Comparison of ENCODE assay signal across 15 mouse cellular contexts in genomic region chr10:92073873-92074390, GRCm38 (mm10).
A peak's percentile ranks its signal among the peaks of the same experiment; 100 is the strongest.
DNase-seq lines count a peak whose midpoint lies in the region; ATAC-seq and TF ChIP-seq lines count a peak whose summit lies in the region.
"Had no signal": no experiment of that assay in that cellular context is flagged by ENCODE, and none has a peak within 500 bp of the region (broad histone marks: within the 10 kb centered on the region; RNA-seq: fewer than 3 reads in every experiment).

No protein-coding gene starts in this region.

- no peaks in the 10 kb centered on the region for H3K27me3 ChIP-seq in lung, postnatal 0 days (replicated peaks; ENCODE audit: insufficient read depth, low read length)
- H3K27me3 ChIP-seq in forebrain, embryonic 16.5 days (replicated peaks; ENCODE audit: control insufficient read depth, insufficient read depth, low read length): no peaks in the 10 kb centered on the region; the same call in 1 of the 2 replicates
- no peaks in the 10 kb centered on the region for H3K27me3 ChIP-seq in midbrain, embryonic 11.5 days (ENCODE audit: control insufficient read depth, insufficient read depth, low read length)
- H3K27me3 ChIP-seq: liver, embryonic 13.5 days had no signal

- no peak overlapping the region for H3K4me3 ChIP-seq in lung, postnatal 0 days (ENCODE audit: low read depth, low read length)
- H3K4me3 ChIP-seq in forebrain, embryonic 16.5 days (replicated peaks; ENCODE audit: low read length): no peak overlapping the region
- no peak overlapping the region for H3K4me3 ChIP-seq in midbrain, embryonic 11.5 days (ENCODE audit: low read depth, low read length)
- no peak overlapping the region for H3K4me3 ChIP-seq in left cerebral cortex, adult 2 months
- H3K4me3 ChIP-seq: liver, embryonic 13.5 days had no signal

- no peak overlapping the region for H3K9ac ChIP-seq in lung, postnatal 0 days (replicated peaks; ENCODE audit: low read depth)
- H3K9ac ChIP-seq in forebrain, embryonic 16.5 days (replicated peaks; ENCODE audit: low read depth, low read length): no peak overlapping the region
- 0 out of 2 replicates have a peak overlapping the region, but pooled peaks have one; percentile 12 for H3K9ac ChIP-seq in midbrain, embryonic 11.5 days (ENCODE audit: low read length)
- H3K9ac ChIP-seq: liver, embryonic 13.5 days had no signal

- peak; percentile 12 for DNase-seq in lung, postnatal 0 days (ENCODE audit: low spot score)
- no peak for DNase-seq in lung, postnatal 10 days
- peak; percentile 89 for DNase-seq in midbrain, embryonic 11.5 days (ENCODE audit: low spot score, missing footprints)
- DNase-seq in left cerebral cortex, adult 2 months (ENCODE audit: extremely low spot score in 1 of 2, low spot score in 2 of 2): no peak
- no peak for DNase-seq in heart, postnatal 10 days
- DNase-seq in urinary bladder, adult 18-20 months (ENCODE audit: low spot score in 2 of 2): no peak
- DNase-seq: cerebellum, postnatal 25 days; heart, adult 18-20 months; left cerebral cortex, postnatal 4 days; liver, embryonic 13.5 days; lung, postnatal 14 days; thymus, postnatal 25 days had no signal

- TF ChIP-seq EP300 in lung, postnatal 0 days (IDR thresholded peaks at IDR 0.05): no peak

- H3K36me3 ChIP-seq in lung, postnatal 0 days (ENCODE audit: insufficient read depth, low read length): no peaks in the 10 kb centered on the region
- H3K36me3 ChIP-seq in forebrain, embryonic 16.5 days (ENCODE audit: control insufficient read depth, insufficient read depth): no peaks in the 10 kb centered on the region
- no peaks in the 10 kb centered on the region; the same call in 1 of the 2 replicates for H3K36me3 ChIP-seq in midbrain, embryonic 11.5 days (ENCODE audit: control insufficient read depth, insufficient read depth, low read length)
- H3K36me3 ChIP-seq: liver, embryonic 13.5 days had no signal

- H3K27ac ChIP-seq in lung, postnatal 0 days (ENCODE audit: low read length): no peak overlapping the region
- H3K27ac ChIP-seq in forebrain, embryonic 16.5 days (ENCODE audit: low read length): no peak overlapping the region
- peak overlapping the region; percentile 65 for H3K27ac ChIP-seq in midbrain, embryonic 11.5 days (ENCODE audit: low read depth, low read length)
- H3K27ac ChIP-seq in left cerebral cortex, adult 2 months: no peak overlapping the region
- H3K27ac ChIP-seq: kidney, postnatal 0 days; liver, embryonic 13.5 days had no signal

- no peak overlapping the region for H3K4me2 ChIP-seq in lung, postnatal 0 days (replicated peaks; ENCODE audit: low read depth, low read length)
- H3K4me2 ChIP-seq in forebrain, embryonic 16.5 days (ENCODE audit: low read length): no peak overlapping the region
- H3K4me2 ChIP-seq in midbrain, embryonic 11.5 days: no peak overlapping the region
- H3K4me2 ChIP-seq: liver, embryonic 13.5 days had no signal

- 38% methylated on average over 5 of the region's 5 CpGs for WGBS in lung, postnatal 0 days
- 30% methylated on average over 5 of the region's 5 CpGs for WGBS in forebrain, embryonic 16.5 days
- 20% methylated on average over 5 of the region's 5 CpGs for WGBS in midbrain, embryonic 11.5 days

- peak; percentile 19; the same call in 1 of the 2 replicates for ATAC-seq in lung, postnatal 0 days
- 0 out of 2 replicates have a peak, but pooled peaks have one; percentile 33 for ATAC-seq in forebrain, embryonic 16.5 days
- 0 out of 2 replicates have a peak, but pooled peaks have one; percentile 28 for ATAC-seq in midbrain, embryonic 11.5 days (ENCODE audit: low FRiP score)
- no peak for ATAC-seq in CD4-positive, CD25-positive, alpha-beta regulatory T cell, adult 4 months

- no peaks in the 10 kb centered on the region for H3K4me1 ChIP-seq in lung, postnatal 0 days (ENCODE audit: insufficient read depth, low read depth, low read length)
- peaks cover 22% of the 10 kb centered on the region for H3K4me1 ChIP-seq in forebrain, embryonic 16.5 days (replicated peaks; ENCODE audit: control insufficient read depth, insufficient read depth, low read length)
- peaks cover 33% of the 10 kb centered on the region for H3K4me1 ChIP-seq in midbrain, embryonic 11.5 days (ENCODE audit: control insufficient read depth, insufficient read depth, low read length)
- H3K4me1 ChIP-seq: liver, embryonic 13.5 days had no signal

- H3K9me3 ChIP-seq in lung, postnatal 0 days (ENCODE audit: low read length): no peaks in the 10 kb centered on the region
- H3K9me3 ChIP-seq in forebrain, embryonic 16.5 days (ENCODE audit: control insufficient read depth, low read length): no peaks in the 10 kb centered on the region
- no peaks in the 10 kb centered on the region for H3K9me3 ChIP-seq in midbrain, embryonic 11.5 days (ENCODE audit: control insufficient read depth, low read length)
- H3K9me3 ChIP-seq: liver, embryonic 13.5 days had no signal

- intact Hi-C loops in left cerebral cortex, adult 2 months (cut with DNase I): no loop called here
- intact Hi-C loops in heart, postnatal 10 days (cut with DNase I): no loop called here

- no peak for TF ChIP-seq CTCF in lung, postnatal 0 days (IDR thresholded peaks at IDR 0.05)
- no peak for TF ChIP-seq CTCF in left cerebral cortex, adult 2 months (IDR thresholded peaks at IDR 0.05)

Comparison
In these comparisons a context has a peak if more than half of its experiments do, and no peak if none do; other contexts are left out.
1. DNase-seq: peak in lung, postnatal 0 days (single experiment) and midbrain, embryonic 11.5 days (single experiment); none in lung, postnatal 10 days (single experiment), left cerebral cortex, adult 2 months (0 of 2), heart, postnatal 10 days (0 of 2) and urinary bladder, adult 18-20 months (0 of 2).